Mouse (Mus musculus) midbrain, postnatal 0 days (tissue): Measurements from ENCODE around the gene Stac2. TPM values are rescaled to one million over a fixed set of nuclear protein-coding genes. Genes with fewer than 3 reads are reported as not detected.

Experiments
- ATAC-seq: fragments of 200-750 bp; cut with Nextera tagmentation; 2 replicates; pipeline ENCODE4 v1.8.0; 2017; ENCODE audit warnings: moderate number of reproducible peaks, mild to moderate bottlenecking, moderate TSS enrichment, moderate library complexity; ENCODE audit not compliant: low FRiP score
- DNase-seq: peaks from one replicate; pipeline ENCODE4 v3.0.0-alpha.2; 2015; ENCODE audit warnings: low spot score
- H3K27ac ChIP-seq: fragments of 300-500 bp; sonication (generic); 2 replicates; pipeline ENCODE4 v1.5.1; 2014; ENCODE audit warnings: low read depth, mild to moderate bottlenecking, low read length, mixed read lengths
- H3K27me3 ChIP-seq: fragments of 300-500 bp; sonication (generic); 2 replicates; pipeline ENCODE4 v1.6.1; 2014; ENCODE audit warnings: low read length, control low read depth, mixed read lengths; ENCODE audit not compliant: insufficient read depth
- H3K36me3 ChIP-seq: fragments of 300-500 bp; sonication (generic); 2 replicates; pipeline ENCODE4 v1.6.1; 2014; ENCODE audit warnings: low read length, control low read depth, mixed read lengths; ENCODE audit not compliant: insufficient read depth
- H3K4me1 ChIP-seq: fragments of 300-500 bp; sonication (generic); 2 replicates; pipeline ENCODE4 v1.6.1; 2014; ENCODE audit warnings: mild to moderate bottlenecking, control low read depth, antibody characterized with exemption, low read length, mixed read lengths; ENCODE audit not compliant: insufficient read depth
- H3K4me2 ChIP-seq: fragments of 300-500 bp; sonication (generic); 2 replicates; pipeline ENCODE4 v1.6.1; 2014; ENCODE audit warnings: low read depth, mild to moderate bottlenecking, low read length, mixed read lengths; ENCODE audit not compliant: poor library complexity, severe bottlenecking
- H3K4me3 ChIP-seq: fragments of 300-500 bp; sonication (generic); 2 replicates; pipeline ENCODE4 v1.5.1; 2014; ENCODE audit warnings: low read depth, mild to moderate bottlenecking, low read length, moderate library complexity
- H3K9ac ChIP-seq: fragments of 300-500 bp; sonication (generic); replicated peaks from 2 replicates; pipeline ENCODE4 v1.6.1; 2014; ENCODE audit warnings: mild to moderate bottlenecking, low read length, moderate library complexity, mixed read lengths; ENCODE audit not compliant: poor library complexity, severe bottlenecking
- H3K9me3 ChIP-seq: fragments of 300-500 bp; sonication (generic); 2 replicates; pipeline ENCODE4 v1.6.1; 2016; ENCODE audit warnings: low read length, control low read depth
- CTCF ChIP-seq: IDR thresholded peaks from 2 replicates; pipeline ENCODE4 v1.5.1; 2016; ENCODE audit warnings: antibody characterized with exemption, mild to moderate bottlenecking
- WGBS: fragments of 180-500 bp; shearing (Covaris S2); extraction: QIAGEN DNeasy Blood & Tissue Kit; methylation state at CpG from one replicate; pipeline ENCODE4 v1.1.7; 2014; 5-methylcytosine and 5-hydroxymethylcytosine counted together
- polyA plus RNA-seq: library from polyadenylated mRNA; unstranded; fragments of >200 nt; fragmentation: Nextera tagmentation; extraction: Ambion mirVana; gene quantifications from 2 replicates; pipeline ENCODE4 v1.2.1, GENCODE M21; 2015
- total RNA-seq: library from RNA; depleted of rRNA; stranded (reverse); fragments of >200 nt; gene quantifications from 2 replicates; pipeline ENCODE4 v1.2.3, GENCODE M21; 2014

Stac2 gene
- total and polyA plus RNA-seq, 2 experiments from 2014 or later: 3.5 to 8.3 TPM

DNA sequence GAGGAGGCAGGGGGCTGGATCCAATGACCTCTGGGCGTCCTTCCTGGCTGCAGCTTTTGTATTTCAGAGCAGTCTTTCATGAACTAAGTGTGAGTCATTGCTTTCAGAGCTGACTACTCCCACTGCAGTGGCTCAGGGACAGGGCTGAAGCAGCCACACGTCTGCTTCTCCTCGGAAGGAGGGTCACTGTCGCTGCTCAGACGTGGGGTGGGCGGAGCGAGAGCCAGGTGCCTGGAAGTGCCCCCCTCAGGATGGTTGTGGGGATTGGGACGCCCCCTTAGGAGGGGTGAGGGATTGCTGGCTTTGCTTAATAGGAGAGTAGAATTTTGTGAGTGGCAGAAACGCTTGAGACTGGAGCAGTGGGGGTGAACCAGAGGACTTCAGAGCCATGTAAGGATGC lies 4.2 kb upstream of the Stac2 start:
- no peak for TF ChIP-seq CTCF
- no peak overlapping the region for H3K4me2 ChIP-seq
- WGBS: 33% methylated on average over 9 of the region's 9 CpGs
- DNase-seq: no peak
- no peaks in the 10 kb centered on the region for H3K9me3 ChIP-seq
- no peaks in the 10 kb centered on the region for H3K4me1 ChIP-seq
- no peak overlapping the region for H3K27ac ChIP-seq
- no peaks in the 10 kb centered on the region for H3K36me3 ChIP-seq
- H3K9ac ChIP-seq: no peak overlapping the region
- ATAC-seq: no peak
- H3K27me3 ChIP-seq: 0 out of 2 replicates have a peak, but pooled peaks cover 6% of the 10 kb centered on the region
- no peak overlapping the region for H3K4me3 ChIP-seq

DNA sequence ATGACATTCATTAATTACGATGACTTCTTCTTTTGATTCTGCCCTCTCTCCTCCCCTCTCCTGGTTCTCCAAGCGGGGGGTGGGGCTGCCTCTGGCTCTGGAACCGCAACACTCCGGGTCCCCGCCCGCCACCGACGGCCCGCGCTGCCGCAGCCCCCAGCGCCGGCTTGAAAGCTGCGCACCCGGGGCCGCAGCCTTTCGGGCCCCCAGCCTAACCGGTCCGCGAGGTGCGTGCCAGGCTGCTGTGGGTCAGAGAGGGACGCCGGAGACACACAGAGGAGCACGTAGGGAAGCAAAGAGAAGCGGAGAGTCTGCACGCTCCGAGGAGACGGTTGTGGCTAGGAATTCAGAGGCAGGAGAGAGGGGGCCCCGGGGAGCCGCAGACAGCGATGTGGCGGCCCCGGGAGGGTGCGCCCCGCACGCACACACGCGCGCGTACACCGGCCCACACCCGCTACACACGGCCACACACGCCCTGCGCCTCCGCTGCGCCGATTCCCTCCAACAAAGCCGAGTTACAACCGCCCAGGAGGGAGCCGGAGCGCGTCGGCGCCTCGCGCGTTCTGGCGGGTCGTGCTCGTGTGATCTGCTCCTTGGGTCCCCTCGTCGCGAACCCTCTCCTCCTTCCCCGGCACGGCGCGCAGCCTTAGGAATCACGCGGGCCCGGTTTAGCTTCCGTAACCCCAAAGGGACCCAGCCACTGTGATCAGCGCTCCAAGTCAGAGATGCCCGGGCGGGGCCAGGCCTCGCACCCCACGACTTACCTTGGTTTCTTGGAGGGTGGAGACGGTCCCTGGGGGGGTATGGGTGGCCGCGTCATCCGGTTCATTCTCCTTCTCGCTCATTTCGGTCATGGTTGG lies 903 bp downstream of the Stac2 start:
- WGBS: under 1% methylated on average over 66 of the region's 83 CpGs
- no peak overlapping the region for H3K27ac ChIP-seq
- H3K4me3 ChIP-seq: peak overlapping the region; percentile 49

DNA sequence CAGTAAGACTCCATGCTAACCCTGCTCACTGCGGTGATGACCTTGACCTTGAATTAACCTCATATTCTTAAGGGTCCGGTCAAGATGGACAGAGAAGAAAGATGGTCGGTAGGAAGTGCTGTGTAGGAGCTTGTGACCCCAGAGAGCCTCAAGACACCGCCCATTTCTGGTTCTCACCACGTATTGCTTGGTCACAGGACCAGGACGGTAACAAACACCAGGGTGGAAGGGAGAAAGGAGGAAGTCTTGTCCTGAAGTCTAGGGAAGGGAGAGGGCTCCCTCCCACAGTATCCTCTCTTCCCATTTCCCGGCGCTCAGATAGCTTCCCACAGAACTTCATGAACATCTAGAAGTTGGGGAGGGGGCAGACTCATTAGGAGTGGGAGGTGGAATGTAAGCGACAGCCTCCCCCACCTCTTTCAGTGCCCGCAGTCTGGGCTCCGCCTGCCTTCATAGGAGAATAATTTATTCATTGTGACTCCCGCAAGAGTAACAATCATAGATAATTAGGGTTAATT lies 1.6 kb downstream of the Stac2 start:
- Histone ChIP-seq H3K36me3 (no peaks in the 10 kb centered on the region), H3K27me3 (peaks cover 25% of the 10 kb centered on the region), H3K9me3 (no peaks in the 10 kb centered on the region), H3K27ac (no peak overlapping the region), H3K4me2 (peak overlapping the region; percentile 64), H3K9ac (peak overlapping the region; percentile 52; the same call in 1 of the 2 replicates), H3K4me1 (no peaks in the 10 kb centered on the region; the same call in 1 of the 2 replicates), H3K4me3 (peak overlapping the region; percentile 49)
- DNase-seq: no peak
- ATAC-seq: no peak
- no peak for TF ChIP-seq CTCF
- WGBS: 7% methylated on average over 12 of the region's 12 CpGs

More for the DNA sequence above, 903 bp downstream of the Stac2 start:
- Histone ChIP-seq H3K9ac (peak overlapping the region; percentile 52), H3K4me1 (no peaks in the 10 kb centered on the region; the same call in 1 of the 2 replicates), H3K36me3 (no peaks in the 10 kb centered on the region), H3K4me2 (peak overlapping the region; percentile 64), H3K27me3 (peaks cover 25% of the 10 kb centered on the region), H3K9me3 (no peaks in the 10 kb centered on the region)
- DNase-seq (no peak), ATAC-seq (peak; percentile 50; the same call in 1 of the 2 replicates)
- no peak for TF ChIP-seq CTCF

DNA sequence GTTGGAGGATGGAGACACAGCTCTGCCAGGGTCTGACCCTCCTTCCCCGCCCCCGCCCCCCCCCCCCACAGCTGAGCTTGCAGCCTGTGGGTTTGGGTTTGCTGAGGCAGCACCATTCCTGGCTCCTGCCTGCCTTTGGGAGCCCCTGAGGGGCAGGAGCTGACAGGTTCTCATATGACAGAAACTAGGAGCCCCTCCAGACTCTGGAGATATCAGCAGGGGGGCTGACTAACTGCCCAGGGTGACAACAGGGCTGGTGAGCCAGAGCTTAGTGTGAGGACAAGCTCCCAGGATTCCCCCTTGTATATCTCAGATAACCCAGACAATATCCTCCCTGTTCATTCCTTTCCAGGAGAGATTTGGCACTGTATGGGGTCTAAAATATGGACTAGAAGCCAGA lies 2.3 kb downstream of the Stac2 start:
- Histone ChIP-seq H3K36me3 (no peaks in the 10 kb centered on the region), H3K9ac (no peak overlapping the region), H3K4me2 (no peak overlapping the region), H3K4me1 (no peaks in the 10 kb centered on the region; the same call in 1 of the 2 replicates), H3K27ac (no peak overlapping the region), H3K27me3 (peaks cover 25% of the 10 kb centered on the region), H3K9me3 (no peaks in the 10 kb centered on the region), H3K4me3 (no peak overlapping the region)
- ATAC-seq (no peak), DNase-seq (no peak)
- 21% methylated on average over 2 of the region's 2 CpGs for WGBS
- TF ChIP-seq CTCF: no peak

DNA sequence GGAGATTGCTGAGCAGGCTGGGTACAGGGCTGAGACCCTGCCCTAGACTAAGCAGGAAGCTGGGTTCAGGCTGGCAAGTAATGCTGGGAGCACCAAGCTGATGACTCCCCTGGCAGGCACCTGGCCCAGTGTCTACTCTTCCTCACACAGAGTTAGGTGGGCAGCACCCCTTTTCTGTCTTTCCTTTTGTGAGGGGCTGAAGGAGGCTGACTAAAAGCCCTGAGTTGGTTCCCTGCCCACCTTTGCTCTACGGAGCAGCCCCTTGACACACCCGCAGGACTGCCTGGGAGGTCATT lies 2.8 kb downstream of the Stac2 start:
- H3K36me3 ChIP-seq: no peaks in the 10 kb centered on the region
- no peak for TF ChIP-seq CTCF
- no peak overlapping the region for H3K4me2 ChIP-seq
- no peak for ATAC-seq
- H3K4me1 ChIP-seq: no peaks in the 10 kb centered on the region; the same call in 1 of the 2 replicates
- H3K9ac ChIP-seq: no peak overlapping the region
- H3K9me3 ChIP-seq: no peaks in the 10 kb centered on the region
- no peak overlapping the region for H3K4me3 ChIP-seq
- H3K27me3 ChIP-seq: peaks cover 25% of the 10 kb centered on the region
- no peak overlapping the region for H3K27ac ChIP-seq
- no peak for DNase-seq
- 14% methylated on average over 2 of the region's 2 CpGs for whole genome bisulfite sequencing
